Mouse (Mus musculus) frontal cortex, postnatal 10 days (tissue): ENCODE measurements around the gene Zmat5.

Experiments used
- DNase-seq, 2 experiments: peaks; one replicate each; pipeline ENCODE4 v3.0.0; 2022; ENCODE audit warnings: low spot score in 2 of 2, mixed read lengths in 1 of 2

Gene Zmat5

GRCm38 (mm10) chr11:4771756-4772155 is 67.3 kb downstream of the Zmat5 start:
- DNase-seq: no peak

- DNase-seq: peak in 1 of 2 experiments; percentile 43
Observed at GRCm38 (mm10) chr11:4772925-4773324, 68.4 kb downstream of the Zmat5 start.

- DNase-seq: no peak
Observed at GRCm38 (mm10) chr11:4780927-4781326, 76.4 kb downstream of the Zmat5 start.

- no peak for DNase-seq
Observed at GRCm38 (mm10) chr11:4783116-4783515, 78.6 kb downstream of the Zmat5 start.

GRCm38 (mm10) chr11:4784629-4785142 is 80.2 kb downstream of the Zmat5 start:
- no peak for DNase-seq
